Mouse (Mus musculus): ENCODE measurements around the gene Erfe. TPM values are rescaled to one million over a fixed set of nuclear protein-coding genes. Genes with fewer than 3 reads are reported as not detected.

The Erfe gene
- 0.05 and 0.14 TPM in 2 replicates for polyA plus RNA-seq (2012; rRNA removed)

DNA sequence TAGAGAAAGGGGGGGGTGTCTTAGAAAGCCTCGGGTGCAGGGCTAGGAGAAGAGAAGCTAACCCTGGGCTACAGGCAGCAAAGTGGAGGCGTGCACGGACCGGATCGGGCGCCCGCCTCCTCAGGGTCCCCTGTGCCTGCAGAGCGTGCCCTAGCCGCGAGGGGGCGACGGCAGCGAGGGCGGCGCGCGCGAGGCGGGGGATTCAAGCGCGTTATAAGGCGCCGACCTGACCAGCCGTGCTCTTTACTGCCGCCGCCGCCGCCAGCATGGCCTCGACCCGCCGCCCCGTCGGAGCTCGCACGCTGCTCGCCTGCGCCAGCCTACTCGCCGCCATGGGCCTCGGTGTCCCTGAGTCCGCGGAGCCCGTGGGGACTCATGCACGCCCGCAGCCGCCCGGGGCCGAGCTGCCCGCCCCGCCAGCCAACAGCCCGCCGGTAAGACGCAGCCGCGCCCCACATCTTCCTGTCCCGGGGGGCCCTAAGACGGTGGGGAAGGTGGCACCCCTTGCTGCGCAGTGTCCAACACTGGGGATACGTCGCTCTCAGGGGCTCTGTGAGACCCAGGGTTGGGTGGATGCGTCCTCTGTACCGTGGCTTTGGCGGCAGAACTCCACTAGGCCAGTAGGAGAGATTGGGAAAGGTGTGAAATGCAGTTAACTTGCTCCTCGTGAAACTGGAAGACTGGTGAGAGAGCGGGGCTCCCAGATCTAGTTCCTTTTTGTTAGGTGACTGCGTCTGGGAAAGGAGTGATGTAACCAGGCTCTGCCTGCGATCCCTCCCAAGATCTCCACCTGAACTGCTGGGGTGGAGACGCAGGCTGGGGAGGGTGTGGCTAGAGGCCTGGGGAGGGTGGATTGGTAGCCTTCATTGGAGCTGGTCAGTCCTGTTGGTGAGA, at the start of gene Erfe:
Gene Erfe, plus strand, starts transcription at position 216 of the 894 bp plus-strand sequence.
- DNase-seq (ENCODE audit: low read depth): peak; percentile 13

GRCm38 (mm10) chr1:91317656-91318055, 48.6 kb upstream of the Erfe start:
- no peak for DNase-seq (ENCODE audit: low read depth)

GRCm38 (mm10) chr1:91321760-91322438, 44.3 kb upstream of the Erfe start, which contains the start of gene Espnl:
TSS of gene Espnl (plus strand) at chr1:91322075.
- DNase-seq (ENCODE audit: low read depth): no peak

- DNase-seq (ENCODE audit: low read depth): no peak
Measured at GRCm38 (mm10) chr1:91324646-91325045, 41.6 kb upstream of the Erfe start.

- DNase-seq (ENCODE audit: low read depth): no peak
Measured at GRCm38 (mm10) chr1:91325488-91326042, 40.7 kb upstream of the Erfe start.

- DNase-seq (ENCODE audit: low read depth): no peak
Measured at GRCm38 (mm10) chr1:91332102-91332501, 34.1 kb upstream of the Erfe start.

DNA sequence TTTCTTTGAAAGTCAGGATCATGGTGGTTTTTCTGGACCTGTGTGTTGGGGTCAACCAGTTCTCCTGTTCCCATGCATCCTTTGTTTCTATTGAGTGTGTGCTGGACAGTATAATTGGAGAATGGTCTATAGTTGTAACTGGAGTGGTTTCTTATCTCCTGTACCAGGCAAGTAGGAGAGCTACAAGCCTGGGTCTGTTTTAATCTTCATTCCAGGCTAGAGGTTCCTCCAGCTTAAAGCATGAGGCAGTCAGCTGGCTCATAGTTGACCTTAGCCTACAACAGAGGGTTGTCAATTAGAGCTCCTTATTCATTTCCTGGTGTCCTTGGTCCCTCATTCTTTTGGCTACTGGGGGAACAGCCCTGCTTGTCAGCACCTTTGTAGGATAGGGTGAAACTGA, 32.6 kb upstream of the Erfe start:
- no peak for DNase-seq (ENCODE audit: low read depth)

GRCm38 (mm10) chr1:91337355-91337754, 28.9 kb upstream of the Erfe start:
- DNase-seq (ENCODE audit: low read depth): no peak

DNA sequence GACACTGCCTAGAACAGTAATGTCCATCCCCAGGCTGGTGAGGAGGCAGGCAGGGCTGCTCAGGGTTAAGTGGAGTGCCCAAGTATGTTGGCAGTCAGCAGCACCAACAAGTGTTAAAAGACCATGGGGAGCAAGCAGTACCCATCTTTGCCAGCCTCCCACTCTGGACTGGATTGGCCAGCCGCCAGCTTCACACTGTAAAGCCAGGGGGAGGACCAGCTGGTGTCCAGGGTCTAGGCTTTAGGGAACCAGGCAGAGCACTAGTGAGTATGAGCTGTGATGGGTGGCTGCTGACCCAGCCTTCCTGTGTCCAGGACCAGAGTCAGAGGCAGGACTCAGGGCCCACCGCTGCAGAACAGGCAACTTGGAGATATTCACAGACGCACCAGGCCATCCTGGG, 22.2 kb upstream of the Erfe start:
- DNase-seq (ENCODE audit: low read depth): no peak

DNA sequence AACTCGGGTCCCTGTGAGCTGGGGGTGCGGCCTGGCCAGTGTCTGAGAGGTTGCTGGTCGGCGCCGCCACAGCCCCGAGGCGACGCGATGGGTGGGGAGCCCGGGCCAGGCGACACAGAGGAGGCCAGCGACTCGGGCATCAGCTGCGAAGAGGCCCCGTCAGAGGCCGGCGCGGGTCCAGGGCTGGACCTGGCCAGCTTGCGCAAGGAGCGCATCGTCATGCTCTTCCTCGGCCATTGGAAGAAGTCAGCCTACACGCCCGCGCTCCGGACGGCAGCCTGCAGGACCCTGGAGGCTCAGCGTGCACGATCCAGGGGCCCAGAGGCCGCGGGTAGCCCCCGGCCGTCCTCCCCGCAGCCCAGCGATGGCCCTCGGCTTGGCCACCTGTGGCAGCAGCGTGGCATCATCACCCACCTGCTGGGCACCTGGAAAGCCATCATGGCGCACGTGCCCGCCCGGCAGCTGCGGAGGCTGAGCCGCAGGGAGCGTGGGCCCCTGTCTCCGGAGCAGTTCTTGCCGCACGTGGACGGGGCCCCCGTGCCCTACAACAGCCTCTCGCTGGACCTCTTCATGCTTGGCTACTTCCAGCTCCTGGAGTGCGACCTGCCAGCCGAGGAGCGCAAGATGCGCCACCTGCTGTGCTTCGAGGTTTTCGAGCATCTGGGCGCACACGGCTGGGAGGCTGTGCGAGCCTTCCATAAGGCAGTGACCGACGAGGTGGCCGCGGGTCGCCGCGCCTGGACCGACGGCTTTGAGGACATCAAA, 21.1 kb upstream of the Erfe start:
- no peak for DNase-seq (ENCODE audit: low read depth)

- DNase-seq (ENCODE audit: low read depth): no peak
Measured at GRCm38 (mm10) chr1:91346892-91347291, 19.3 kb upstream of the Erfe start.

GRCm38 (mm10) chr1:91350841-91351240, 15.4 kb upstream of the Erfe start, which contains the start of gene Klhl30:
TSS of gene Klhl30 (plus strand) at chr1:91351016.
- no peak for DNase-seq (ENCODE audit: low read depth)

- no peak for DNase-seq (ENCODE audit: low read depth)
Measured at GRCm38 (mm10) chr1:91351249-91351648, 15.0 kb upstream of the Erfe start.

- no peak for DNase-seq (ENCODE audit: low read depth)
Measured at GRCm38 (mm10) chr1:91352277-91352676, 14.0 kb upstream of the Erfe start.

DNA sequence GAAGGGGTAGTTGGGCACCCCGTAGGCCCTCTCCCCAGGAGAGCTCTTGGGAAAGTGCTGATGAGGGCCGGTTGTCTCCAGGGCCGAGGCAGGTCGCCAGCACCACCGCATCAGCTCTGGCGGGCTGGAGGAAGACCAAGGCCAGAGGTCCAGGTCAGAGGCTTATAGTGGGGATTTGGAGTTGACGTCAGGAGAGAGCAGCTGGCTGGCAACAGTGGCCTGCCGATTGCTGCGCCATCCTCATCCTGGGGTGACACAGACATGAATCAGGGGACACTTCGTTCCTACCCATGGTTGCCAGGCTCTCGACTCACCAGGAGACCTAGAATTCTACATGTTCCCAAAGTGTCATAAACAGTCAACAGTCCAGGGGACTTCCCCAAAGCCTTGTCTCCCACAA, 10.1 kb upstream of the Erfe start:
- no peak for DNase-seq (ENCODE audit: low read depth)

DNA sequence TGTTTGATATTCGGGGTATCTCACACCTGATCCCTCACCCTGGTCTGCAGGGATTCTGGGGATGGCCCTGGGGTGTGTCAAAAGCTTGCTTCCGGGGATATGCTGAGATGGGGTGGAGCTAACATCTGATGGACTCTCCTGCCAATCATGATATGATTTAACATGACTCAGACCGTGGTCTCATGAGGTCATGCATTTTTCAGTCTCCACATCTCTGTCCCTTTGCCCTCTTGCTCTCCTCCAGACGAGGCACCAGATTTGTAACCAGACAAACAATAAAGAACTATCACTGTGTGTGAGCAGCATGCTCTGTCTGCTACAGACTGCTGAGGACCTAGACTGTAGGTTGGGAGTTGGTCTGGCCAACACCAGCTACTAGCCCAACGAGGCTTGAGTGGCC, 4.1 kb upstream of the Erfe start:
- DNase-seq (ENCODE audit: low read depth): no peak

- DNase-seq (ENCODE audit: low read depth): no peak
Measured at GRCm38 (mm10) chr1:91364822-91365644, 1.2 kb upstream of the Erfe start.

GRCm38 (mm10) chr1:91365816-91366214, 415 bp upstream of the Erfe start:
- no peak for DNase-seq (ENCODE audit: low read depth)

GRCm38 (mm10) chr1:91367295-91367694, 1.1 kb downstream of the Erfe start:
- DNase-seq (ENCODE audit: low read depth): no peak

DNA sequence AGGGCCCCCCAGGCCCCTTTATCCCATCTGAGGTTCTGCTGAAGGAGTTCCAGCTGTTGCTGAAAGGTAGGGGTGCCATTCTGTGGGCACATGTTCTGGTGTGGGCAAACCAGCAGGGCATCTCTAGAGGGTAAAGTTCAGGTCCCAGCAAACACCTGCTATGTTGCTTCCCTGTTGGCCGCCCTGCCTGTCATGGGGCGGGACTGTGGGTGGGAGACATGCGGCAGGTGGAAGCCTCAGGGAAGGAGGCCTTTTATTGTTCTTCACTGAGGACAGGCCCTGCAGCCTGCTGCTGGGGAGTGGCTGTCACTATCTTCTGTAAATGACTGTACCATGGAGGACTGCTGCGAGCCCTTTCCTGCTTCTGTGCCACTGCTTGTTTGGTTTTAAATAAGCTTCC, 3.2 kb downstream of the Erfe start:
- DNase-seq (ENCODE audit: low read depth): no peak

GRCm38 (mm10) chr1:91370055-91370454, 3.8 kb downstream of the Erfe start:
- no peak for DNase-seq (ENCODE audit: low read depth)
